Mouse (Mus musculus): ENCODE results near the gene Serpine1. TPM values are rescaled to one million over a fixed set of nuclear protein-coding genes. Genes with fewer than 3 reads are reported as not detected.

The Serpine1 gene
- total and polyA plus RNA-seq, 3 experiments: 0.04 to 0.11 TPM; not detected in 1

GRCm38 (mm10) chr5:137061809-137062481 lies 10.1 kb downstream of the Serpine1 start (continued):
- TF ChIP-seq CTCF (IDR thresholded peaks at IDR 0.05 in 2 of 3, conservative IDR thresholded peaks at IDR 0.05 in 1 of 3; ENCODE audit: control insufficient read depth in 1 of 3, insufficient read depth in 1 of 3, low read depth in 2 of 3, low read length in 3 of 3, poor library complexity in 1 of 3, severe bottlenecking in 1 of 3) (peak; percentile 59 to 92 (median 64)), MAZ (IDR thresholded peaks at IDR 0.05; ENCODE audit: low read depth, low read length) (no peak; the same call in 1 of the 2 replicates), HCFC1 (IDR thresholded peaks at IDR 0.05; ENCODE audit: low read depth, low read length) (no peak), USF1 (IDR thresholded peaks at IDR 0.05; ENCODE audit: low read depth, low read length) (peak; percentile 25; the same call in 1 of the 2 replicates), NRF1 (IDR thresholded peaks at IDR 0.05; ENCODE audit: insufficient read depth, low read depth, low read length, poor library complexity, severe bottlenecking) (no peak), EP300 (IDR thresholded peaks at IDR 0.05; ENCODE audit: low read depth in 1 of 2, low read length in 2 of 2) (peak; percentile 24; a peak in 1 of 4 replicates), ZMIZ1 (IDR thresholded peaks at IDR 0.05; ENCODE audit: low read depth, low read length) (no peak), E2F4 (IDR thresholded peaks at IDR 0.05; ENCODE audit: borderline replicate concordance, low read depth, low read length) (no peak), USF2 (IDR thresholded peaks at IDR 0.05; ENCODE audit: borderline replicate concordance in 1 of 2, insufficient read depth in 1 of 2, low read depth in 1 of 2, low read length in 2 of 2) (no peak), SMC3 (IDR thresholded peaks at IDR 0.05; ENCODE audit: low read depth, low read length) (peak; percentile 57), MYC (IDR thresholded peaks at IDR 0.05; ENCODE audit: low read depth, low read length) (0 out of 2 replicates have a peak, but pooled peaks have one; percentile 16), CHD2 (IDR thresholded peaks at IDR 0.05; ENCODE audit: low read length) (no peak), POLR2AphosphoS2 (IDR thresholded peaks at IDR 0.05; ENCODE audit: low read length) (no peak), JUND (IDR thresholded peaks at IDR 0.05; ENCODE audit: low read depth, low read length) (peak; percentile 87), ZKSCAN1 (IDR thresholded peaks at IDR 0.05; ENCODE audit: low read depth, low read length) (no peak)

DNA sequence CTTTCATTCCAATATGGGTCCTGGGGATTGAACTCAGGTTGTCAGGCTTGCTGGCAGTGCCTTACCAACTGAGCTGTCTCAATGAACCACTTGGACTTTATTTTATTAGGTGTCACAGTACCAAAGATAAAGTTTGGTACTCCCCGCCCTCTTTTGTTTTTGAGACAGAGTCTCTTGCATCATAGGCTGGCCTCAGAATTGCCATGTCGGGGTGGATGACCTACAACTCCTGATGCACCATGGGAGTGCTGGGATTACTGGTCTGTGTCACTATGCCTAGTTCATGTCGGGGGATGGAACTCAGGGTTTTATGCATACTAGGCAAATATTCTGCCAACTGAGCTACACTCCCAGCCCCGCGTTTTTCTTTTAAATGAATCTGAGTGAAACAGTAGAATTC lies 17.2 kb downstream of the Serpine1 start:
- Histone ChIP-seq H3K4me3 (ENCODE audit: control insufficient read depth in 1 of 2, insufficient read depth in 1 of 2, low read depth in 2 of 2, low read length in 2 of 2) (no peak overlapping the region), H3K36me3 (ENCODE audit: control insufficient read depth in 1 of 2, insufficient read depth in 2 of 2, low read length in 2 of 2) (no peaks in the 10 kb centered on the region), H3K79me2 (ENCODE audit: control insufficient read depth, insufficient read depth, low read length, poor library complexity) (no peaks in the 10 kb centered on the region), H3K27me3 (ENCODE audit: control insufficient read depth in 1 of 2, insufficient read depth in 2 of 2, low read length in 2 of 2) (no peaks in the 10 kb centered on the region), H3K9ac (ENCODE audit: control insufficient read depth, low read depth, low read length, poor library complexity, severe bottlenecking) (no peak overlapping the region), H3K27ac (ENCODE audit: control insufficient read depth, low read depth, low read length) (no peak overlapping the region), H3K4me1 (ENCODE audit: control insufficient read depth in 1 of 2, insufficient read depth in 2 of 2, low read length in 2 of 2) (no peaks in the 10 kb centered on the region), H3K9me3 (replicated peaks; ENCODE audit: insufficient read depth, low read length) (no peaks in the 10 kb centered on the region)
- no peak for TF ChIP-seq MXI1 (IDR thresholded peaks at IDR 0.05; ENCODE audit: low read depth, low read length)
- TF ChIP-seq POLR2A (IDR thresholded peaks at IDR 0.05; ENCODE audit: control insufficient read depth in 1 of 2, insufficient read depth in 1 of 2, low read depth in 1 of 2, low read length in 2 of 2, poor library complexity in 1 of 2): no peak
- TF ChIP-seq GABPA (IDR thresholded peaks at IDR 0.05; ENCODE audit: low read depth, low read length): no peak
- no peak for TF ChIP-seq ZNF384 (IDR thresholded peaks at IDR 0.05; ENCODE audit: low read depth, low read length)
- TF ChIP-seq JUND (IDR thresholded peaks at IDR 0.05; ENCODE audit: low read depth, low read length): no peak
- no peak for TF ChIP-seq HCFC1 (IDR thresholded peaks at IDR 0.05; ENCODE audit: low read depth, low read length)
- no peak for TF ChIP-seq MYC (IDR thresholded peaks at IDR 0.05; ENCODE audit: low read depth, low read length)
- no peak for DNase-seq (ENCODE audit: low read depth, low spot score)

All from MEL (cell line).